Mouse (Mus musculus) spleen, adult 12 weeks (tissue): ENCODE data around the gene Egflam.

Experiments
- DNase-seq: peaks from one replicate; pipeline ENCODE4 v3.0.0; 2022; ENCODE audit warnings: low spot score

Egflam gene

DNA sequence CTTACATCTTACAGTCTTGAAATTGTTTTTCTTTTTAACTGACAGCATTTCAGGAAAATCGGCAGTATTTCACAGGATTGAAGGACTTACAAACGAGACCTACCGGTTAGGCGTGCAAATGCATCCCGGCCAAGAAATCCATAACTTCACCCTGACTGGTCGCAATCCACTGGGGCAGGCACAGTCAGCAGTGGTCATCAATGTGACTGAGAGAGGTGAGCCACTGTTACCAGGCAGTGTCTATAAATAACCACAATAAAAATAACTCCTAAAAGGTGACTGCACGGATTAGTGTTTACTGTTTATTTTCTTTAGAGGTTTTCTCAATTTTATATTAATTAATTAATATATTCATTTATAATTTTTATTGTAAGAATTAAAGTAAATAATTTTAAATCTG is 224.8 kb downstream of the Egflam start:
- DNase-seq: no peak

GRCm38 (mm10) chr15:7172875-7173274 is 225.3 kb downstream of the Egflam start:
- no peak for DNase-seq

- DNase-seq: no peak
Measured at GRCm38 (mm10) chr15:7167906-7168532, 230.2 kb downstream of the Egflam start.

- DNase-seq: no peak
Measured at GRCm38 (mm10) chr15:7167238-7167905, 230.8 kb downstream of the Egflam start.

GRCm38 (mm10) chr15:7166735-7167134 is 231.5 kb downstream of the Egflam start:
- no peak for DNase-seq

GRCm38 (mm10) chr15:7163851-7164250 is 234.3 kb downstream of the Egflam start:
- DNase-seq: no peak

DNA sequence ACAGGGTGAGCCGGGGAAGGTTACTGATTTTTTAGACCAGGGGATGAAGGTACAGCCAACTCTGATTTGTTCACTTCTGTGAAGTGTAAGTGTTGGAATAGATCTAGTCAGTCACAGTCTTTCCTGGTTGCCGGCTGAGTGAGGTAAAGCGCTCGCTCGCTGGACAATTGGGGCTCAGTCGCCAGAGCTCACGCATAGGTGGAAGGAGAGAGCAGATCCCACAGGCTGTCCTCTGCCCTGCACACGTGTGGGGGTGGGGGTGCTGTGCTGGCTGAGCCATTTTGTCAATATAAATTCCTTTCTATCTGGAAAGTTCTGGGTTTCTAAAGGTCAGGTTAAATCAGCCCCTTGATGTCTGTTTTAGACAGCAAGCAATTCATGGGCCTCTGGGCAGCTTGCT is 237.9 kb downstream of the Egflam start:
- no peak for DNase-seq

DNA sequence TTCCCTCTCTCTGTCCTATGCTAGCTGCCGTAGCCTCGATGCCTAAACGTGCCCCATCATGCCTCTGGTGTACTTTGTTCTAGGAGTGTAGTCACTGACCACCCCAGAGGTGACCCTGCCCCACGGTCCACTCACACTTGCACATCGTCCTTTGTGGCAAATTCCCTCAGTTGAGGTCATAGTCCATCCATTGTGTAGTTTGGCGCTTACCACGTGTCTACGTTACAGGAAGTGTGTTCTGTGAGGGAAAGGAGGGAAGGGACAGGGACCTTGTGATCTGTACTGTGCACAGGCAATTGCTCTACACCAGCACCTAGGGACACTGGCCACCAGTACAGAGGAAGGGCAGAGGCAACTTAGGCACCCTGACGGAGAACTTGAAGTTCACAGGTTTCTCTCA is 238.3 kb downstream of the Egflam start:
- DNase-seq: no peak

GRCm38 (mm10) chr15:7157658-7158057 is 240.5 kb downstream of the Egflam start:
- no peak for DNase-seq
